Comparison of ENCODE assay signal across 9 mouse cellular contexts in the genomic region with DNA sequence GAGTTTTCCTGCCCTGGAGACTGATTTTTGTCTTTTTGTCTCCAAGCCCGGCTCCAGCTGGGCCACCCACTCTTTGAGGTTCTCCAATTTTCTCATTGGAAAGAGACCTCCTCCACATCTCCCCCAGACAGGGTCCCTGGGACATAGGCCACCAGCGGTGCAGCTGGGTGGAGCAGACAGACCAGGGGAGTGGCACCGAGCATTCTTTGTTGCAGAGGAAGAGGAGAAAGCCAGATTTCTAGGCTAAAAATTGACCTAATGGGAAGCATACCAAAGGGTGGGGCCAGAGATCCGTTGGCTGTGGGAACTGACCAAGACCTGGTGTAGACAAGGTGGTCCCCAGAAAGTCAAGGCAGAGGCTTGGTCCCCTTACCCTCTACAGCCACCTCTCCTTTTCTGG. TPM values are rescaled to one million over a fixed set of nuclear protein-coding genes. Genes with fewer than 3 reads are reported as not detected.
DNase-seq lines count a peak whose midpoint lies in the region; ATAC-seq and TF ChIP-seq lines count a peak whose summit lies in the region.
"Had no signal": no experiment of that assay in that cellular context is flagged by ENCODE, and none has a peak within 500 bp of the region (broad histone marks: within the 10 kb centered on the region; RNA-seq: fewer than 3 reads in every experiment).

No protein-coding gene starts in this region.

- DNase-seq in lung, postnatal 10 days: no peak
- DNase-seq in limb, embryonic 10.5 days (ENCODE audit: low spot score): no peak
- no peak for DNase-seq in thymus, postnatal 25 days
- DNase-seq: adrenal gland, postnatal 25 days had no signal

- H3K4me2 ChIP-seq in lung, embryonic 15.5 days: peak overlapping the region; percentile 71
- H3K4me2 ChIP-seq in forebrain, embryonic 15.5 days (replicated peaks): peak overlapping the region; percentile 72

- no peak for TF ChIP-seq CTCF in olfactory bulb, adult 2 months (IDR thresholded peaks at IDR 0.05; ENCODE audit: insufficient read depth, low read depth, low read length)

- H3K9me3 ChIP-seq in lung, embryonic 15.5 days: no peaks in the 10 kb centered on the region
- no peaks in the 10 kb centered on the region for H3K9me3 ChIP-seq in forebrain, embryonic 15.5 days
- no peaks in the 10 kb centered on the region for H3K9me3 ChIP-seq in limb, embryonic 10.5 days (replicated peaks)

- peaks cover 19% of the 10 kb centered on the region; the same call in 1 of the 2 replicates for H3K36me3 ChIP-seq in lung, embryonic 15.5 days
- H3K36me3 ChIP-seq in forebrain, embryonic 15.5 days: peaks cover 12% of the 10 kb centered on the region
- peaks cover 29% of the 10 kb centered on the region for H3K36me3 ChIP-seq in limb, embryonic 10.5 days

- 0 out of 2 replicates have a peak overlapping the region, but pooled peaks have one; percentile 48 for H3K9ac ChIP-seq in lung, embryonic 15.5 days
- no peak overlapping the region for H3K9ac ChIP-seq in forebrain, embryonic 15.5 days (replicated peaks)

- 0 out of 2 replicates have a peak, but pooled peaks cover 4% of the 10 kb centered on the region for H3K27me3 ChIP-seq in lung, embryonic 15.5 days
- H3K27me3 ChIP-seq in forebrain, embryonic 15.5 days: no peaks in the 10 kb centered on the region
- no peaks in the 10 kb centered on the region for H3K27me3 ChIP-seq in limb, embryonic 10.5 days (ENCODE audit: low read depth, poor library complexity, severe bottlenecking)

- peak overlapping the region; percentile 96 for H3K27ac ChIP-seq in lung, embryonic 15.5 days
- peak overlapping the region; percentile 86 for H3K27ac ChIP-seq in forebrain, embryonic 15.5 days (replicated peaks)
- peak overlapping the region; percentile 89 for H3K27ac ChIP-seq in limb, embryonic 10.5 days
- H3K27ac ChIP-seq in olfactory bulb, adult 2 months (ENCODE audit: insufficient read depth, low read depth, low read length): peak overlapping the region; percentile 60; the same call in 1 of the 2 replicates

- peaks cover 66% of the 10 kb centered on the region for H3K4me1 ChIP-seq in lung, embryonic 15.5 days
- H3K4me1 ChIP-seq in forebrain, embryonic 15.5 days: peaks cover 61% of the 10 kb centered on the region
- H3K4me1 ChIP-seq in limb, embryonic 10.5 days: peaks cover 67% of the 10 kb centered on the region
- H3K4me1 ChIP-seq in olfactory bulb, adult 2 months (ENCODE audit: control insufficient read depth, insufficient read depth, low read length): peaks cover 44% of the 10 kb centered on the region

- no peak for ATAC-seq in lung, embryonic 15.5 days (ENCODE audit: borderline replicate concordance, extremely low read depth, low FRiP score, low TSS enrichment)
- no peak for ATAC-seq in forebrain, embryonic 15.5 days (replicated peaks)
- ATAC-seq in frontal cortex, adult (ENCODE audit: low TSS enrichment): no peak
- ATAC-seq in erythroid progenitor cell, adult 5-6 weeks (replicated peaks; ENCODE audit: low FRiP score, poor library complexity, severe bottlenecking): no peak

- peak overlapping the region; percentile 84 for H3K4me3 ChIP-seq in lung, embryonic 15.5 days
- H3K4me3 ChIP-seq in forebrain, embryonic 15.5 days: peak overlapping the region; percentile 88
- H3K4me3 ChIP-seq in limb, embryonic 10.5 days: peak overlapping the region; percentile 64
- no peak overlapping the region for H3K4me3 ChIP-seq in olfactory bulb, adult 2 months (ENCODE audit: insufficient read depth, low read depth, low read length)

- WGBS in lung, embryonic 15.5 days: 28% methylated on average over 4 of the region's 4 CpGs
- 24% methylated on average over 4 of the region's 4 CpGs for whole genome bisulfite sequencing in forebrain, embryonic 15.5 days
- WGBS in limb, embryonic 10.5 days: 33% methylated on average over 4 of the region's 4 CpGs
- 23% methylated on average over 4 of the region's 4 CpGs for whole genome bisulfite sequencing in olfactory bulb, adult 2 months

- no peak for TF ChIP-seq POLR2A in olfactory bulb, adult 2 months (IDR thresholded peaks at IDR 0.05; ENCODE audit: insufficient read depth, low read depth, low read length)

RNA-seq across cellular contexts. Expression of a gene that starts 2.3 kb away (rescaled TPM):
- 7.4 and 9.6 TPM in 2 replicates for polyA plus RNA-seq in lung, embryonic 15.5 days (2015; fragmentation: Nextera tagmentation; extraction: Ambion mirVana)
- 8.1 and 8.3 TPM in 2 replicates for polyA plus RNA-seq in forebrain, embryonic 15.5 days (2015; fragmentation: Nextera tagmentation; extraction: Ambion mirVana)
- polyA plus RNA-seq in limb, embryonic 10.5 days (2016; fragmentation: Nextera tagmentation; extraction: Ambion mirVana): 7.3 and 10.5 TPM in 2 replicates
- not detected in 2 replicates for polyA plus RNA-seq in olfactory bulb, adult 2 months (2012; ENCODE audit: insufficient read depth, insufficient read length, low replicate concordance, missing spikeins)
- 0.42 TPM in 1 of 2 replicates, not detected in the other for total RNA-seq in erythroid progenitor cell, adult 5-6 weeks (2015; ENCODE audit: low replicate concordance)
- not detected in 2 replicates for total RNA-seq in erythroid progenitor cell, adult 5-6 weeks (2017; ENCODE audit: low replicate concordance)

RNA-seq across cellular contexts. Expression of a gene that starts 3.3 kb away (rescaled TPM):
- 241 and 266 TPM in 2 replicates for polyA plus RNA-seq in lung, embryonic 15.5 days (2015; fragmentation: Nextera tagmentation; extraction: Ambion mirVana)
- polyA plus RNA-seq in forebrain, embryonic 15.5 days (2015; fragmentation: Nextera tagmentation; extraction: Ambion mirVana): 215 and 221 TPM in 2 replicates
- polyA plus RNA-seq in limb, embryonic 10.5 days (2016; fragmentation: Nextera tagmentation; extraction: Ambion mirVana): 308 and 312 TPM in 2 replicates
- 704 TPM in 1 of 2 replicates, not detected in the other for polyA plus RNA-seq in olfactory bulb, adult 2 months (2012; ENCODE audit: insufficient read depth, insufficient read length, low replicate concordance, missing spikeins)
- 86.5 and 106 TPM in 2 replicates for total RNA-seq in erythroid progenitor cell, adult 5-6 weeks (2015; ENCODE audit: low replicate concordance)
- 40.8 and 73.3 TPM in 2 replicates for total RNA-seq in erythroid progenitor cell, adult 5-6 weeks (2017; ENCODE audit: low replicate concordance)

RNA-seq across cellular contexts. Expression of a gene that starts 13.8 kb away (rescaled TPM):
- 46.3 and 46.7 TPM in 2 replicates for polyA plus RNA-seq in lung, embryonic 15.5 days (2015; fragmentation: Nextera tagmentation; extraction: Ambion mirVana)
- polyA plus RNA-seq in forebrain, embryonic 15.5 days (2015; fragmentation: Nextera tagmentation; extraction: Ambion mirVana): 19.6 and 22.0 TPM in 2 replicates
- 6.4 and 10.7 TPM in 2 replicates for polyA plus RNA-seq in limb, embryonic 10.5 days (2016; fragmentation: Nextera tagmentation; extraction: Ambion mirVana)
- polyA plus RNA-seq in olfactory bulb, adult 2 months (2012; ENCODE audit: insufficient read depth, insufficient read length, low replicate concordance, missing spikeins): not detected in 2 replicates
- total RNA-seq in erythroid progenitor cell, adult 5-6 weeks (2015; ENCODE audit: low replicate concordance): 214 and 248 TPM in 2 replicates
- 39.7 and 114 TPM in 2 replicates for total RNA-seq in erythroid progenitor cell, adult 5-6 weeks (2017; ENCODE audit: low replicate concordance)

RNA-seq across cellular contexts. Expression of a gene that starts 22.2 kb away (rescaled TPM):
- polyA plus RNA-seq in lung, embryonic 15.5 days (2015; fragmentation: Nextera tagmentation; extraction: Ambion mirVana): 81.2 and 87.2 TPM in 2 replicates
- 107 and 111 TPM in 2 replicates for polyA plus RNA-seq in forebrain, embryonic 15.5 days (2015; fragmentation: Nextera tagmentation; extraction: Ambion mirVana)
- 69.0 and 75.1 TPM in 2 replicates for polyA plus RNA-seq in limb, embryonic 10.5 days (2016; fragmentation: Nextera tagmentation; extraction: Ambion mirVana)
- polyA plus RNA-seq in olfactory bulb, adult 2 months (2012; ENCODE audit: insufficient read depth, insufficient read length, low replicate concordance, missing spikeins): not detected in 2 replicates
- total RNA-seq in erythroid progenitor cell, adult 5-6 weeks (2015; ENCODE audit: low replicate concordance): 19.7 and 20.5 TPM in 2 replicates
- total RNA-seq in erythroid progenitor cell, adult 5-6 weeks (2017; ENCODE audit: low replicate concordance): 26.8 and 40.8 TPM in 2 replicates

RNA-seq across cellular contexts. Expression of a gene that starts 23.1 kb away (rescaled TPM):
- polyA plus RNA-seq in lung, embryonic 15.5 days (2015; fragmentation: Nextera tagmentation; extraction: Ambion mirVana): 9.5 and 38.1 TPM in 2 replicates
- 1.8 and 4.2 TPM in 2 replicates for polyA plus RNA-seq in forebrain, embryonic 15.5 days (2015; fragmentation: Nextera tagmentation; extraction: Ambion mirVana)
- polyA plus RNA-seq in limb, embryonic 10.5 days (2016; fragmentation: Nextera tagmentation; extraction: Ambion mirVana): 1.9 and 2.6 TPM in 2 replicates
- not detected in 2 replicates for polyA plus RNA-seq in olfactory bulb, adult 2 months (2012; ENCODE audit: insufficient read depth, insufficient read length, low replicate concordance, missing spikeins)
- total RNA-seq in erythroid progenitor cell, adult 5-6 weeks (2015; ENCODE audit: low replicate concordance): 16.8 TPM in 1 of 2 replicates, not detected in the other
- total RNA-seq in erythroid progenitor cell, adult 5-6 weeks (2017; ENCODE audit: low replicate concordance): not detected in 2 replicates
